Mouse (Mus musculus) lung, embryonic 14.5 days (tissue): Measurements from ENCODE around the gene Mrps18c. TPM values are rescaled to one million over a fixed set of nuclear protein-coding genes. Genes with fewer than 3 reads are reported as not detected.
A peak's percentile ranks its signal among the peaks of the same experiment; 100 is the strongest.

Source experiments
- ATAC-seq: fragments of 200-750 bp; cut with Nextera tagmentation; 2 replicates; pipeline ENCODE4 v1.8.0; 2017; ENCODE audit warnings: mild to moderate bottlenecking, moderate TSS enrichment, moderate library complexity; ENCODE audit not compliant: insufficient read depth
- DNase-seq: peaks from one replicate; pipeline ENCODE4 v3.0.0-alpha.2; 2015
- H3K27ac ChIP-seq: fragments of 300-500 bp; sonication (generic); 2 replicates; pipeline ENCODE4 v1.5.1; 2014; ENCODE audit warnings: low read depth, mild to moderate bottlenecking, moderate library complexity
- H3K27me3 ChIP-seq: fragments of 300-500 bp; sonication (generic); 2 replicates; pipeline ENCODE4 v1.6.1; 2014; ENCODE audit warnings: low read length, control low read depth; ENCODE audit not compliant: insufficient read depth
- H3K36me3 ChIP-seq: fragments of 300-500 bp; sonication (generic); 2 replicates; pipeline ENCODE4 v1.6.1; 2014; ENCODE audit warnings: control low read depth; ENCODE audit not compliant: insufficient read depth
- H3K4me1 ChIP-seq: fragments of 300-500 bp; sonication (generic); 2 replicates; pipeline ENCODE4 v1.6.1; 2014; ENCODE audit warnings: antibody characterized with exemption, control low read depth; ENCODE audit not compliant: insufficient read depth
- H3K4me2 ChIP-seq: fragments of 300-500 bp; sonication (generic); 2 replicates; pipeline ENCODE4 v1.6.1; 2014; ENCODE audit warnings: mild to moderate bottlenecking
- H3K4me3 ChIP-seq: fragments of 300-500 bp; sonication (generic); 2 replicates; pipeline ENCODE4 v1.5.1; 2014; ENCODE audit warnings: low read depth, low read length
- H3K9ac ChIP-seq: fragments of 300-500 bp; sonication (generic); 2 replicates; pipeline ENCODE4 v1.6.1; 2014
- H3K9me3 ChIP-seq: fragments of 300-500 bp; sonication (generic); 2 replicates; pipeline ENCODE4 v1.6.1; 2016; ENCODE audit warnings: low read depth, low read length, control low read depth
- CTCF ChIP-seq: IDR thresholded peaks from 2 replicates; pipeline ENCODE4 v1.5.1; 2016; ENCODE audit warnings: antibody characterized with exemption, low read depth
- WGBS: fragments of 180-500 bp; shearing (Covaris S2); extraction: QIAGEN DNeasy Blood & Tissue Kit; methylation state at CpG from one replicate; pipeline ENCODE4 v1.1.7; 2014; 5-methylcytosine and 5-hydroxymethylcytosine counted together
- polyA plus RNA-seq: library from polyadenylated mRNA; unstranded; fragments of >200 nt; fragmentation: Nextera tagmentation; extraction: Ambion mirVana; gene quantifications from 2 replicates; pipeline ENCODE4 v1.2.1, GENCODE M21; 2014

The Mrps18c gene
- polyA plus RNA-seq, 1 experiment from 2014 or later, result 161 TPM

DNA sequence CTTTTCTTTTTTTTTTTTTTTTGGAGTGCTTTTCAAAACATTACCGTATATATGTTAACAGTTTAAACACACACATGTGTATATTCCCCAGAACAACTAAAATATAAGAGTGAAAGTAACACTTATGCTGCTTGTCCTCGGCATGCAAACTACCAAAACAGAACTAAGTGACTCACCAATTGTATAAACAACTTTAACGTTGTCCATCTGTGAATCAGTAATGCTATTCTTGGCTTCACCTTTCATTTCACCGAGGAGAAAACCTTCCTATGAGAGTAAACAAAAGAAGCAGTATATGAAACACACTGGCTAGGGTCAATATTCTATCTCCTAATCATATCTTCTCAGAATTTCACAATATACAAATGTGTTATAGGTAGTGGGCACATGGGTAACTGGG is 19.9 kb downstream of the Mrps18c start:
- ATAC-seq (no peak), DNase-seq (no peak)
- H3K36me3 ChIP-seq, result peaks cover 29% of the 10 kb centered on the region; the same call in 1 of the 2 replicates
- H3K4me3 ChIP-seq, result no peak overlapping the region
- no peaks in the 10 kb centered on the region for H3K9me3 ChIP-seq
- TF ChIP-seq CTCF, result no peak
- H3K9ac ChIP-seq, result no peak overlapping the region
- H3K27ac ChIP-seq, result no peak overlapping the region
- H3K4me2 ChIP-seq, result no peak overlapping the region
- 62% methylated on average over 4 of the region's 4 CpGs for WGBS
- H3K27me3 ChIP-seq, result no peaks in the 10 kb centered on the region
- H3K4me1 ChIP-seq, result 0 out of 2 replicates have a peak, but pooled peaks cover 3% of the 10 kb centered on the region

DNA sequence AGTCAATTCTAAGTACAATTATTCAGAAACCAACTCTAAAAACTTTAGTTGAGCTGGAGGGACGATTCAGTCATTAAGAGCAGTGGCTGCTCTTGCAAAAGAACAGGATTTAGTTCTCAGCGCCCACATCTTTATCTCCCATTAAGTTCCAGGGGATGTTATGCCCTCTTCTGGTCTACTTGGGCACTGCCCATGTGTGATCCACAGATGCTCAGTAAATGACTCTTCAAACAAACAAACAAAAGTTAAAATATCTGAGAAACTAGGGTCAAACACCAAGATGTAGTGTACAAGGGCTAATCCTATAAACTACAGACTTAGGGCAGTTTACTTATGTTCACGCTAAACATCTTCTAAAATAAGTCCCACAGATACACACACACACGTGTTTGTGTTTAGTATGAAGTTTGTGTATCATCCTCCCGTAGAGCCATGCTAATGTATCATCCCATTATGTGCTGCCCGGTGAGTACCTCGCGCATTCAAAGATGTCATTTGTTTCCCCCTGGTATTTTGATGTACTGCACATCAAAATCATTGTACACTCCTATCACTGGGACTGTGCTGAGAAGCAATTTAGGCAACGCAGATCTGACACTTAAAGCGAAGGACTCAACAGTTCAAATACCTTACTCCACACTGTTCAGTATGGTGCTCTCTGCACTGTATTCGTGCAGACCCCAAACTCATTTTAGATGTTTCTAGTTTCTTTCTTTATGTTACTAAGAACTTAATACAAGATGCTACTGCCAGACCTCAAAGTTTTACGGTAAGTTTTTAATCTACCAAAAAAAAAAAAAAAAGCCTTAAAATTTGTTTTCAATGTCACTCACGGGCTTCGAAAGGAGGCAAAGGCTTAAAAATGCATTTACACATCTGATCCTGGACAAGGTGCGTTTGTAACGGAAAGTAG is 21.4 kb downstream of the Mrps18c start:
- peak; percentile 49 for DNase-seq
- Histone ChIP-seq H3K4me1 (0 out of 2 replicates have a peak, but pooled peaks cover 3% of the 10 kb centered on the region), H3K4me2 (peak overlapping the region; percentile 83), H3K27me3 (no peaks in the 10 kb centered on the region), H3K4me3 (peak overlapping the region; percentile 79), H3K36me3 (peaks cover 17% of the 10 kb centered on the region; the same call in 1 of the 2 replicates), H3K9me3 (no peaks in the 10 kb centered on the region), H3K9ac (peak overlapping the region; percentile 93), H3K27ac (no peak overlapping the region)
- TF ChIP-seq CTCF, result peak; percentile 46
- ATAC-seq, result no peak
- 24% methylated on average over 16 of the region's 16 CpGs for WGBS

DNA sequence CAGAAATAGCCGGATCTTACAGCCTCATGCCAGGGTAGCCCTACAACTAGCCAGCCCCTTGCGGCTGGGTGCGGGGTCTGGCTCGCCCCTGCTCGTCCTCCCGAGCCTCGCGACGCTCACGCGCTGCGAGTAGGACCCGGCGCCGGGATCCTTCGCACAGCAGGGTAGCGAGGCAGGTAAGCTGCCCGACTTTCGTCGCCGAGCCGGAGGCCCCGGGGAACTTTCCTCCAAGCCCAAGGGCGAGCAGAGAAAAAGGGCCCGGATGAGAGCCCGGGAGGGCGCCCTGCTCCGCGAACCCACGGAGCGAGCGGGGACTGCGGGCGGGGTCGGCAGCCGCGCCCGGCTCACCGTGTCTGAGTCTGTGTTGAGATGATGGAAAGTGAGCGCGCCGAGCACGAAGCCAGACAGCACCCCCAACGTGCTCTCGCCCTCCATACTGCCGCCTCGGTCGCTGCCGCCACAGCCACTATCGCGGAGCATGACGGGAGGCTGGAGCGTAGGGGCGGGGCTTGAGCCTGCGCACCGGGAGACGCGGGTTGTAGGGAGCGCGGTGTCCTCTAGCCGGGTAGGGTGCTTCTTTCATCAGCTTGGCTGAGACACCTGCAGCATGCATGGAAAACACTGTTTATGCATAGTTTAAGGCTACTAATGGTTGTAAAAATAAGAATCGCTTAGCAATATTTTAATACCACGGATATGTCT is 22.2 kb downstream of the Mrps18c start, which contains the start of gene Abraxas1:
TSS of gene Abraxas1 (minus strand) at position 483 of the 702 bp plus-strand sequence.
- H3K4me1 ChIP-seq, result 0 out of 2 replicates have a peak, but pooled peaks cover 3% of the 10 kb centered on the region
- H3K4me3 ChIP-seq, result peak within 1 kb of the TSS; percentile 79
- peak within 1 kb of the TSS; percentile 83 for H3K4me2 ChIP-seq
- peak; percentile 93 for DNase-seq
- peak within 1 kb of the TSS; percentile 93 for H3K9ac ChIP-seq
- under 1% methylated on average over 63 of the region's 63 CpGs for WGBS
- TF ChIP-seq CTCF, result 0 out of 2 replicates have a peak, but pooled peaks have one; percentile 0
- H3K27me3 ChIP-seq, result no peaks in the 10 kb centered on the region
- peak within 1 kb of the TSS; percentile 78 for H3K27ac ChIP-seq
- H3K36me3 ChIP-seq, result peaks cover 14% of the 10 kb centered on the region; the same call in 1 of the 2 replicates
- no peaks in the 10 kb centered on the region for H3K9me3 ChIP-seq
- ATAC-seq, result peak; percentile 97

DNA sequence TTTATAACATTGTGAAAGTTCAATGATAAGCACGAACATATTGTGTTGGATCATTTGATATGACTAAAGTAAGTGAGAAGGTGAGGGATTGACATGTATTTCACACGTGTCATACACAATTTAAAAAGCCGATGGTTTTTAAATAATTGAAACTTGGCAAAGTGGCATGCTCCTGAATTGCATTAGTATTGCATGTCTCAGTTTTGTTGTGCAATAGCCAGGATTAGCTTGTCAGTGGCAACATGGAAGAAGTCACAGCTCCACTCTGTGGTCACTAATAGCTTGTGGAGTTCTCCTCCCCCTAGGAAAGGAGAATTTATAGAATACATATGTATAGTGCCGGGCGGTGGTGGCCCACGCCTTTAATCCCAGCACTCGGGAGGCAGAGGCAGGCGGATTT is 22.9 kb downstream of the Mrps18c start:
- Histone ChIP-seq H3K9ac (no peak overlapping the region), H3K9me3 (no peaks in the 10 kb centered on the region), H3K4me2 (peak overlapping the region; percentile 83), H3K27me3 (no peaks in the 10 kb centered on the region), H3K4me3 (peak overlapping the region; percentile 79), H3K27ac (no peak overlapping the region), H3K36me3 (peaks cover 9% of the 10 kb centered on the region; the same call in 1 of the 2 replicates), H3K4me1 (0 out of 2 replicates have a peak, but pooled peaks cover 3% of the 10 kb centered on the region)
- 74% methylated on average over 8 of the region's 8 CpGs for WGBS
- ATAC-seq, result no peak; the same call in 1 of the 2 replicates
- TF ChIP-seq CTCF, result no peak
- peak; percentile 42 for DNase-seq

DNA sequence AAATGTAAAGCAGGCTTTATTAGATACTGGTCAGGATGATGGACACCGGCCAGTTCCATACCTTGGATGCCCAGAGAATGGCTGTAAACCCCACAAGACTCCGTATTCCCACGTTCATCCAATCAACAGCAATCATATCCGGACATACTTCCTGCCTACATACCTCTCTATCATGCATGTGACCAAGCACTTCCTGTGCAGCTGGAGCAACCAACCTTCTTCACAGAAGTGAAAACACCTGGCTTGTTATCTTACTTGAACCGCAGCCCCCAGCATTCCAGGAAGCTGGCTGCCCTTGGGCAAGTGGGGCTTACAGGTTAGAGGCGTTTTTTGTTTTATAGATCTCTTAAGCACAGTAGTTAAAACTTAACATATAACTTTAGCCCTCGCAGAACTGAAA is 24.4 kb downstream of the Mrps18c start:
- Histone ChIP-seq H3K9ac (no peak overlapping the region), H3K4me3 (no peak overlapping the region), H3K4me1 (0 out of 2 replicates have a peak, but pooled peaks cover 3% of the 10 kb centered on the region), H3K27me3 (no peaks in the 10 kb centered on the region), H3K4me2 (no peak overlapping the region), H3K27ac (no peak overlapping the region), H3K9me3 (no peaks in the 10 kb centered on the region), H3K36me3 (0 out of 2 replicates have a peak, but pooled peaks cover 2% of the 10 kb centered on the region)
- no peak for TF ChIP-seq CTCF
- DNase-seq (no peak), ATAC-seq (no peak)
- WGBS, result 77% methylated on average over 7 of the region's 7 CpGs

DNA sequence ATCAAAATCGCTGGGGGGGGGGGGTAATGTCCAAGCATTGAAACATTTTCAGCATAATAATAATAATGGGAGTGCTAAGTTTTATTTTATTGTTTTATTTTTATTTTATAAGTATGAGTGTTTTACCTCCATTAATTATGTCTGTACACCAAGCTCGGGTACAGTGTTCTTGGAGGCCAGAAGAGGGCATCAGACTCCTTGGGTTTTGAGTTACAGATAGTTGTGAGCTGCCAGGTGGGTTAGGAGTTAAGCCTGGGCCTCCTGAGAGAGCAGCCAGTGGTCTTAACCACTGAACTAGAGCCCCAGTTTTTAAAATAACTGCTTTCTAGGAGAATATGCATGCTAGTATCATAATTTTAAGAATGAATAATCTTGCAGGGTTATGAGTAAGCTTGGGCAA is 27.5 kb downstream of the Mrps18c start:
- no peak overlapping the region for H3K9ac ChIP-seq
- ATAC-seq (no peak), DNase-seq (peak; percentile 43)
- WGBS, result 18% methylated on average over 2 of the region's 2 CpGs
- no peaks in the 10 kb centered on the region for H3K9me3 ChIP-seq
- no peaks in the 10 kb centered on the region for H3K4me1 ChIP-seq
- H3K4me3 ChIP-seq, result no peak overlapping the region
- no peak overlapping the region for H3K4me2 ChIP-seq
- no peaks in the 10 kb centered on the region for H3K27me3 ChIP-seq
- no peak overlapping the region for H3K27ac ChIP-seq
- H3K36me3 ChIP-seq, result no peaks in the 10 kb centered on the region
- peak; percentile 53 for TF ChIP-seq CTCF

DNA sequence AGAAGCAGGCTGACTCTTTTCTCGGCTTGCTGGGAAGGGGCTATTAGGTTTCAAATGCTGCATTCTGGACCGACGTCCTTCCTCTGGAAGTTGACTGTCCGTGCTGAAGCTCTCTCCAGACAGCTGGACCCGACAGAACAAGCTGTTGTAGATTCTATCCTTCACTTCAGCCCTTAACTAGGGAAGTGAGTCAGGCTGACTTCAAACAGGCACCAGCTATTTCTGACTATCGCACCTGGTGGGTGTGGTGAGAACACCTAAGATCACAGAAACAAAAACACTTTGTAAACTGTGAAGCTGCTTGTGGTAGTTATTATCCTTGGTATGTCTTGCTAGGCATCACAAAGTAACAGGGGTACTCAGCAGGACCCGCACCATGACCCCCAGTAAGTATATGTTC is 28.1 kb downstream of the Mrps18c start:
- H3K27me3 ChIP-seq, result no peaks in the 10 kb centered on the region
- TF ChIP-seq CTCF, result no peak
- no peaks in the 10 kb centered on the region for H3K4me1 ChIP-seq
- H3K4me2 ChIP-seq, result no peak overlapping the region
- H3K9me3 ChIP-seq, result no peaks in the 10 kb centered on the region
- ATAC-seq, result no peak
- 62% methylated on average over 7 of the region's 7 CpGs for whole genome bisulfite sequencing
- no peak overlapping the region for H3K27ac ChIP-seq
- H3K4me3 ChIP-seq, result no peak overlapping the region
- no peaks in the 10 kb centered on the region for H3K36me3 ChIP-seq
- DNase-seq, result no peak
- H3K9ac ChIP-seq, result no peak overlapping the region
